Mouse (Mus musculus): Measurements from ENCODE around the gene Kcnk7.

GRCm38 (mm10) chr19:5711218-5711617, 7.1 kb downstream of the Kcnk7 start:
- TF ChIP-seq CTCF (IDR thresholded peaks at IDR 0.05; ENCODE audit: low read depth) = peak; percentile 77
- TF ChIP-seq EP300 (IDR thresholded peaks at IDR 0.05; ENCODE audit: low read depth) = no peak
